Mouse (Mus musculus): ENCODE measurements around the gene Hormad2. TPM values are rescaled to one million over a fixed set of nuclear protein-coding genes. Genes with fewer than 3 reads are reported as not detected.

Gene Hormad2
- not detected for polyA plus RNA-seq (2021)

DNA sequence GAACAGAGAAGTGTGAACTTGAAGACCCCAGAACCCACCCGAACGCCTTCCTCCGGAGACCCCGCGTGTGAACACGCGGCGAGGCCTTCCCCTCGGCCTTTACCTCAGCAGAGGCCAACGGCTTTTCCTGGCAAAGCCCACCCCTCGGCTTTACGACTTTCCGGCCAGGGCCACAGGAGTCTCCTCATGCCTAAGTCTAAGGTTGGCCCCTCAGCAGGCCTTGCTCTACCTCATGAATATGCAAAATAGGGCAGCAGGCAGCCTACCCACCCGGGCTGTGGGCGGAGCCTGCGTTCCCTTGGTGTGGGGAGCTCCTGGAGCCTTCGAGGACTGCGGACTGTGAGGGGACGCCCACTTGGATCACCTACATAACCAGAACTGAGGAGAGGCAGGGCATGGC lies at the start of gene Hormad2:
Gene Hormad2, minus strand, starts transcription at position 128 of the 400 bp plus-strand sequence.
- ChIA-PET CTCF (no interaction called here), POLR2A (no interaction called here)
- ATAC-seq (no peak), DNase-seq (ENCODE audit: low read depth, low spot score) (no peak)
- H3K27me3 ChIP-seq: no peaks in the 10 kb centered on the region
- in situ Hi-C loops (cut with MboI; ENCODE audit: low pct_unique_long_range_greater_than_20kb): no loop called here
- no peak for TF ChIP-seq CTCF (IDR thresholded peaks at IDR 0.05)

GRCm38 (mm10) chr11:4489207-4489606 lies 48.3 kb upstream of the Hormad2 start:
- ATAC-seq: no peak

GRCm38 (mm10) chr11:4488798-4489197 lies 47.9 kb upstream of the Hormad2 start:
- POLR2A ChIA-PET: no interaction called here
- H3K27me3 ChIP-seq: no peaks in the 10 kb centered on the region
- no peak for TF ChIP-seq CTCF (IDR thresholded peaks at IDR 0.05)
- CTCF ChIA-PET: interaction anchor here (1.3 to 1.4 kb wide), 2 partner anchors 14 to 209 kb away, joined by 3 read pairs; no protein-coding TSS in a partner anchor
- ATAC-seq (no peak), DNase-seq (ENCODE audit: low read depth, low spot score) (no peak)
- in situ Hi-C loops (cut with MboI; ENCODE audit: low pct_unique_long_range_greater_than_20kb): no loop called here

More at GRCm38 (mm10) chr11:4489207-4489606, 48.3 kb upstream of the Hormad2 start:
- H3K27me3 ChIP-seq: no peaks in the 10 kb centered on the region
- ChIA-PET POLR2A (no interaction called here), CTCF (interaction anchor here (1.4 kb wide), 1 partner anchor 13 kb away, joined by 3 read pairs; no protein-coding TSS in a partner anchor)
- TF ChIP-seq CTCF (IDR thresholded peaks at IDR 0.05): no peak
- in situ Hi-C loops (cut with MboI; ENCODE audit: low pct_unique_long_range_greater_than_20kb): no loop called here
- DNase-seq (ENCODE audit: low read depth, low spot score): no peak

DNA sequence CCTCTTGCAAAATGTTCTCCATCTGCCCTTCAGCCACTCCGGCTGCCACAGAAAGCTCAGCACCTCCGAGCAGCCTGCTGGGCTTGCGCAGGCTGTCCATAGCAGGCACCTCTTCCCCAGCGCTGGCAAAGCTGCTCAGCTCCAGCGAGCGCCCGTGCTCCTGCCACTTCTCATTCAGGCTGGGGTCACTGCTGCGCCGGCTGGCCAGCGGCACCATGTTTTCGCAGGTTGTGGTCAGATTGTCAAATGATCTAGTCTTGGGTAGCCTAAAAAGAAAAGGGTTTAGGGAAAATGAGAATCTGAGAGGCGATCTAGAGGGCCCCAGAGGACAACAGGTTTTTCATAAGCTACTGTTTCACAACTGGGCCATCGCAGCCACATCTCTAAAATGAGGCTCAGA lies 47.5 kb upstream of the Hormad2 start:
- H3K27me3 ChIP-seq: no peaks in the 10 kb centered on the region
- POLR2A ChIA-PET: no interaction called here
- in situ Hi-C loops (cut with MboI; ENCODE audit: low pct_unique_long_range_greater_than_20kb): no loop called here
- CTCF ChIA-PET: interaction anchor here (1.3 kb wide), 1 partner anchor 210 kb away, joined by 3 read pairs; no protein-coding TSS in a partner anchor
- no peak for TF ChIP-seq CTCF (IDR thresholded peaks at IDR 0.05)
- DNase-seq (ENCODE audit: low read depth, low spot score): no peak
- ATAC-seq: no peak

DNA sequence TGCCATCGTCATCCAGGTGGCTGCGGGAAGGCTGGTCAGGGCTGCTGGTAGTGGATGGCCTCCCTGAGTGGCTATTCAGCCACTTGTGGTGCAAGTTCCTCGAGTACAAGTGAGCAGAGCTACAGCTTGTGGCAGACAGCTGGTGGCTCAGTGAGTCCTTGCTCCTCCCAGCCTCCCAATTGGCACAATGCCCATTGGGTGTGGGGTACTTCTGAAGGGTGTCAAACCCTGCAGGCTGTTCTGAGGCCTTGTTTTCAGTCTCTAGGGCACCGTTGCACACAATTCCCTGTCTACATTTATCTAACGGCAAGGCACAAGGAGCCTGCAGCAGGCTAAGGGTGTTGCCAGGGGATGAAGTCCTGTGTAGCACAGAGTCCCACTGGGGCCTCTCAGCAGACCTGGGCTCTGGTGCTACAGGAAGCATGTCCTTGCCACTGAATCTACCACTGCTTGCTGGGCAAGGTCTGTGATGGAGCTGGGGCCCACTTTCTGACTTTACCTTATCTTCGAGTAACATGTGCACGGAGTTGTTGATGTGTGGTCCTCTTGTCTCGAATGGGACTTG lies 46.6 kb upstream of the Hormad2 start:
- POLR2A ChIA-PET: interaction anchor here (0.6 kb wide), 1 partner anchor 14 kb away, joined by 5 read pairs; no protein-coding TSS in a partner anchor
- TF ChIP-seq CTCF (IDR thresholded peaks at IDR 0.05): no peak
- CTCF ChIA-PET: interaction anchor here (1.3 kb wide), 1 partner anchor 210 kb away, joined by 3 read pairs; no protein-coding TSS in a partner anchor
- in situ Hi-C loops (cut with MboI; ENCODE audit: low pct_unique_long_range_greater_than_20kb): no loop called here
- ATAC-seq: no peak
- H3K27me3 ChIP-seq: no peaks in the 10 kb centered on the region
- no peak for DNase-seq (ENCODE audit: low read depth, low spot score)

DNA sequence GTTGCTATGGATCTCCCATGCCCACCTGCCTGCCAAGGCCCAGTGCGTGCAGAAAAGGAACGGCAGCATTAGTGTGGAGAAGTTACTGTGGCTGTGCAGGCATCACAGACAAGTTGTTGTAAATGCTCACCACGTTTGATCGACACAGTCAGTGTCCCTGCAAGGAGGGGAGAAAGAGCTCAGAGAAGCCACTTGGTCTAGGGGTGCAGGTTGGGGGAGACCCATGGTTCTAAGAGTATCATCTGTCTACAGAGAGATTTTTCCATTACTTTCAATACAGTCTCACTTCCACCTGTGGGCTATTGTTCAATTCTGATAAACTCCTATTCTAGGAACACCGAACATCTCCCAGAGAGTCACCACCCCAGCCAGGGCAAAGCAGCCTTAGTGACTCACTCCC lies 43.6 kb upstream of the Hormad2 start:
- ATAC-seq (no peak), DNase-seq (ENCODE audit: low read depth, low spot score) (no peak)
- ChIA-PET POLR2A (no interaction called here), CTCF (no interaction called here)
- in situ Hi-C loops (cut with MboI; ENCODE audit: low pct_unique_long_range_greater_than_20kb): no loop called here
- H3K27me3 ChIP-seq: no peaks in the 10 kb centered on the region
- TF ChIP-seq CTCF (IDR thresholded peaks at IDR 0.05): no peak

DNA sequence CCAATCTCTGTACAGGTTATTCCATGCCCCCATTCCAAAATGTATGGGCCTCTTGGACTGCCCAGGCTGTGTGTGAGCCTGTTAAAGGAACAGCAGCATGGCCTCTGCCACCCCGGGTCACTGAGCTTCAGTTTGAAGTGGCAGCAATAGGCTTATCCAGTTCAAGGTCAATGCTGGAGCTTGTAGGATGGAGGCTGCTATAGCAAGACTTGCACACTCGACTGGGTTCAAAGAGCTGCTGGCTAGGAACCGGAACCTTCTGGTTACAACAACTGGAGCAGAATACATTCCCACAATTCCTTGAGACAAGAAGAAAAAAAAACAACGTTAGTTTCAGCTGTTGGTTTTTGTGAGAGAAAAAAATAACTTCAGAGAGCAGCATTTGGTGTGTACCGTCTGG lies 41.7 kb upstream of the Hormad2 start:
- in situ Hi-C loops (cut with MboI; ENCODE audit: low pct_unique_long_range_greater_than_20kb): no loop called here
- CTCF ChIA-PET: interaction anchor here (0.9 to 1.3 kb wide), 2 partner anchors 15 to 21 kb away, joined by 3 to 5 read pairs; no protein-coding TSS in a partner anchor
- DNase-seq (ENCODE audit: low read depth, low spot score) (no peak), ATAC-seq (no peak)
- no peak for TF ChIP-seq CTCF (IDR thresholded peaks at IDR 0.05)
- POLR2A ChIA-PET: no interaction called here
- H3K27me3 ChIP-seq: no peaks in the 10 kb centered on the region

DNA sequence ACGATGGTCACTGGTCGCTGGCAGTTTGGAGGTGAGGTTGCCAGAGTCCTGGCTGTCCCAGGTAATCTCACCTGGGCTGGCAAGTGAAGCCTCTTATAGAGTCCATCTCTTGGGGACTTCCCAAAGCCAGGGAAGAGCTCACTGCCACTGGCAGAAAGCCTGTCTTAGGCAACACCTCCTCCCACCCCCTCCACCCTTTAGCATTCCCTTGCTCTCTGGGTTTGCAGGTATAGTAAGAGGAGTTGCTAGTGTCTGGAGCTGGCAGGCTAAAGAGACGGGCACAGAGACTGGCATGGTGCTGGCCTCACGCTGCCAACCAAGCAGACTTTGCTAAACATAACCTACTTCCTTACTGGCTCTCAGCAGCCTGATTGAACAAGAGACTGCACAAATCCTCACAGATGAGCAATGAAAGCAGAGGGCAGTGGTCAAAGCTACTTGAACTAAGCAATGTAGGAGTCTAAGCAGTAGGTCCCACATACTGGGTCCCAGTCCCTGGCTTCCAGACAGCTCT lies 35.3 kb upstream of the Hormad2 start:
- POLR2A ChIA-PET: no interaction called here
- H3K27me3 ChIP-seq: no peaks in the 10 kb centered on the region
- ATAC-seq (no peak), DNase-seq (ENCODE audit: low read depth, low spot score) (no peak)
- CTCF ChIA-PET: interaction anchor here (1.3 kb wide), 1 partner anchor 9 kb away, joined by 5 read pairs; no protein-coding TSS in a partner anchor
- no peak for TF ChIP-seq CTCF (IDR thresholded peaks at IDR 0.05)
- in situ Hi-C loops (cut with MboI; ENCODE audit: low pct_unique_long_range_greater_than_20kb): no loop called here

DNA sequence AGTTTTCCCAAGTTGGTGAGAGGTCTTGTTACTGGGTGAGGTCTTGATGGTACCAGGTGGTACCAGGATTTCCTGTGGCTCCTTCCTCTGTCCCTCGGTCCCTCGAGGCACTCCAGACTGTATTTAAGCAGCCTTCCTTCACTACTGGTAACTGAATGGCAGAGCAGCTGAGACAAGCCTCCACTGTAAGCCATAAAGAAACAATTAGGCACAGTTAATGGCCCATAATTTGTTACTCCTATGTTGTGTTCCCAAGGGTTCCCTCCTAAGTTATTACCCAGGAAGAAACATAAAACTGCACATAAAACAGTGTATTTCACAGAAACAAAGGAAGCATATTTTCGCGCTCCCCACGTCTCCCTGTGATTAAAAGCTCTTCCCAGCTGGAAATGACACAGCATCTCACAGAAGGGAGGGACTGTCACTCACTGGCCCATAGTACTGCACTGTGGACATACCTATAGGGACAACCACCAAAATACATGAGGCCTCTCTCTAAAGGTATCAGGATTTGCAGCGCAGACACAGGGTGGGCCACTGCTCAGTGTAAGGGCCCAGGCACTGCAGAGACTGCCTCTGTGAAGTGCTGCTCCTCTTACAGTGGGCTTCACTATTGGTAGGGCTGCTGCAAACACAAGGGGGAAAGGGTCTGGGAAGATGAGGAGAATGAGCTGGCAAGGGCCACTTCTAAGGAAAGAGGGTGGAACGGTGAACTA lies 31.7 kb upstream of the Hormad2 start:
- CTCF ChIA-PET: no interaction called here
- ATAC-seq (no peak), DNase-seq (ENCODE audit: low read depth, low spot score) (no peak)
- POLR2A ChIA-PET: no interaction called here
- no peaks in the 10 kb centered on the region for H3K27me3 ChIP-seq
- TF ChIP-seq CTCF (IDR thresholded peaks at IDR 0.05): no peak
- in situ Hi-C loops (cut with MboI; ENCODE audit: low pct_unique_long_range_greater_than_20kb): no loop called here

GRCm38 (mm10) chr11:4471734-4472133 lies 30.8 kb upstream of the Hormad2 start:
- ATAC-seq (no peak), DNase-seq (ENCODE audit: low read depth, low spot score) (no peak)
- ChIA-PET POLR2A (no interaction called here), CTCF (no interaction called here)
- H3K27me3 ChIP-seq: no peaks in the 10 kb centered on the region
- TF ChIP-seq CTCF (IDR thresholded peaks at IDR 0.05): no peak
- in situ Hi-C loops (cut with MboI; ENCODE audit: low pct_unique_long_range_greater_than_20kb): no loop called here

GRCm38 (mm10) chr11:4471251-4471650 lies 30.3 kb upstream of the Hormad2 start:
- ATAC-seq (no peak), DNase-seq (ENCODE audit: low read depth, low spot score) (no peak)
- no peaks in the 10 kb centered on the region for H3K27me3 ChIP-seq
- no peak for TF ChIP-seq CTCF (IDR thresholded peaks at IDR 0.05)
- in situ Hi-C loops (cut with MboI; ENCODE audit: low pct_unique_long_range_greater_than_20kb): no loop called here
- ChIA-PET CTCF (no interaction called here), POLR2A (no interaction called here)
